Mouse (Mus musculus) kidney, embryonic 14.5 days (tissue): ENCODE data around the gene Bcl2l12. TPM values are rescaled to one million over a fixed set of nuclear protein-coding genes. Genes with fewer than 3 reads are reported as not detected.

ENCODE experiments used
- ATAC-seq: fragments of 200-750 bp; cut with Nextera tagmentation; 2 replicates; pipeline ENCODE4 v1.8.0; 2017; ENCODE audit warnings: moderate number of reproducible peaks, mild to moderate bottlenecking, moderate TSS enrichment, moderate library complexity; ENCODE audit not compliant: low FRiP score, low TSS enrichment
- H3K27ac ChIP-seq: fragments of 300-500 bp; sonication (generic); 2 replicates; pipeline ENCODE4 v1.5.1; 2014; ENCODE audit warnings: low read depth, mild to moderate bottlenecking, low read length, moderate library complexity, mixed read lengths
- H3K27me3 ChIP-seq: fragments of 300-500 bp; sonication (generic); 2 replicates; pipeline ENCODE4 v1.6.1; 2014; ENCODE audit warnings: mild to moderate bottlenecking, low read length; ENCODE audit not compliant: control insufficient read depth, insufficient read depth
- H3K36me3 ChIP-seq: fragments of 300-500 bp; sonication (generic); 2 replicates; pipeline ENCODE4 v1.6.1; 2014; ENCODE audit warnings: low read length, mixed read lengths; ENCODE audit not compliant: control insufficient read depth, insufficient read depth
- H3K4me1 ChIP-seq: fragments of 300-500 bp; sonication (generic); 2 replicates; pipeline ENCODE4 v1.6.1; 2014; ENCODE audit warnings: low read length, mixed read lengths; ENCODE audit not compliant: control insufficient read depth, insufficient read depth
- H3K4me2 ChIP-seq: fragments of 300-500 bp; sonication (generic); replicated peaks from 2 replicates; pipeline ENCODE4 v1.6.1; 2014; ENCODE audit warnings: low read depth, mild to moderate bottlenecking, low read length
- H3K4me3 ChIP-seq: fragments of 300-500 bp; sonication (generic); 2 replicates; pipeline ENCODE4 v1.5.1; 2014; ENCODE audit warnings: mild to moderate bottlenecking, low read length
- H3K9ac ChIP-seq: fragments of 300-500 bp; sonication (generic); 2 replicates; pipeline ENCODE4 v1.6.1; 2014; ENCODE audit warnings: low read depth, mild to moderate bottlenecking, low read length, moderate library complexity
- H3K9me3 ChIP-seq: fragments of 300-500 bp; sonication (generic); 2 replicates; pipeline ENCODE4 v1.6.1; 2016; ENCODE audit warnings: low read length; ENCODE audit not compliant: control insufficient read depth
- WGBS: fragments of 180-500 bp; shearing (Covaris S2); extraction: QIAGEN DNeasy Blood & Tissue Kit; methylation state at CpG from one replicate; pipeline ENCODE4 v1.1.7; 2014; 5-methylcytosine and 5-hydroxymethylcytosine counted together
- microRNA-seq: library from miRNA; unstranded; fragments of <30 nt; microRNA quantifications from one replicate; pipeline ENCODE4, GENCODE M21; 2016
- polyA plus RNA-seq: library from polyadenylated mRNA; unstranded; fragments of >200 nt; fragmentation: Nextera tagmentation; extraction: Ambion mirVana; gene quantifications from 2 replicates; pipeline ENCODE4 v1.2.1, GENCODE M21; 2014

Bcl2l12 gene
- polyA plus RNA-seq, 1 experiment from 2014 or later = 54.9 TPM

DNA sequence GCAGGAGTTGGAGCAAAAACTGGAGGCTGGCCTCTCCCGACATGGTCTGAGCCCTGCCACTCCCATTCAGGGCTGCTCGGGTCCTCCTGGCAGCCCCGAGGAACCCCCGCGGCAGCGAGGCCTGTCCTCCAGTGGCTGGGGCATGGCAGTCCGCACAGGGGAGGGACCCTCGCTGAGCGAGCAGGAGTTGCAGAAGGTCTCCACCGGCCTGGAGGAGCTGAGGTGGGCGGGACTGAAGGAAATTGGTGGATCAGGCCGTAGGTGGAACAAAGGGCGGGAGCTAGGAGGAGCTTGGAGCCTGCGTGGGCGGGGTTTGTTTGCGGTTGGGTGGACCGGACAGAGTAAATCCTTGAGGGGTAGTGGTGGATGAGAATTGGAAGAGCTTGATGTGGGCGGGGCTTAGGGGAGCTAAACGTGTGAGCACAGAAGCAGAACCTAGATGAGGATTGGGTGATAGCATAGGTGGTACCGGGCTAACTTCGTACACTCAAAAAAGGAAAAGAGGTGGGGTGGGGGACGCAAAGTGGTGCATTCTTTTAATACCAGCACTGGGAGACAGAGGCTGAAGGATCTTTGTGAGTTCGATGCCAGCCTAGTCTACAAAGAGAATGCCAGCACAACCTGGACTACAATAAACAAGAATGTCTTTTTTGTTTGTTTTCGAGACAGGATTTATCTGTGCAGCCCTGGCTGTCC is 45.8 kb downstream of the Bcl2l12 start:
- WGBS = 7% methylated on average over 24 of the region's 24 CpGs
- Histone ChIP-seq H3K4me3 (peak overlapping the region; percentile 52), H3K4me2 (peak overlapping the region; percentile 98), H3K9ac (peak overlapping the region; percentile 68), H3K4me1 (peaks cover 8% of the 10 kb centered on the region), H3K27ac (peak overlapping the region; percentile 56; the same call in 1 of the 2 replicates), H3K36me3 (no peaks in the 10 kb centered on the region), H3K9me3 (no peaks in the 10 kb centered on the region), H3K27me3 (peaks cover 18% of the 10 kb centered on the region)
- peak; percentile 92 for ATAC-seq

DNA sequence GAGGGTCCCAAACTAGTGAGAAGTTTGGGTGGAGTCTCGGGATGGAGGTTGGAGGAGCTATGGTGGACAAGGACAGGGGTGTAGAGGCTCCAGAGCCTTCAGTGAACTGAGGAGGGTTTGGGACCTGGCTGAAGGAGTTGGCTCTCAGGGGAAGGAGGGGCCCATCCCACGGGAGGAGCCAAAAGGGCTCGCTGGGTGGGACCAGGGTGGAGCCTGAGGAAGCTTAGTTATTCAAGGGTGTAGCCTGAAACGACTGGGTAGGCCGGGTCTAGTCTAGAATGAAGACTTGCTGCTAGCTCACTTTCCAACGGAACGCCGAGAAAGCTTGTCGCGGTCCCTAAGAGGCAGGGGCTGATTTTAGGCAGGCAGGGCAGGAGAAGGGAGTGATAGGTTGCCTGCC is 46.6 kb downstream of the Bcl2l12 start:
- Histone ChIP-seq H3K4me3 (peak overlapping the region; percentile 52), H3K4me1 (peaks cover 8% of the 10 kb centered on the region), H3K27ac (peak overlapping the region; percentile 56; the same call in 1 of the 2 replicates), H3K9me3 (no peaks in the 10 kb centered on the region), H3K36me3 (no peaks in the 10 kb centered on the region), H3K9ac (peak overlapping the region; percentile 68), H3K4me2 (peak overlapping the region; percentile 98), H3K27me3 (peaks cover 18% of the 10 kb centered on the region)
- peak; percentile 86 for ATAC-seq
- WGBS = 0% methylated on average over 10 of the region's 10 CpGs

DNA sequence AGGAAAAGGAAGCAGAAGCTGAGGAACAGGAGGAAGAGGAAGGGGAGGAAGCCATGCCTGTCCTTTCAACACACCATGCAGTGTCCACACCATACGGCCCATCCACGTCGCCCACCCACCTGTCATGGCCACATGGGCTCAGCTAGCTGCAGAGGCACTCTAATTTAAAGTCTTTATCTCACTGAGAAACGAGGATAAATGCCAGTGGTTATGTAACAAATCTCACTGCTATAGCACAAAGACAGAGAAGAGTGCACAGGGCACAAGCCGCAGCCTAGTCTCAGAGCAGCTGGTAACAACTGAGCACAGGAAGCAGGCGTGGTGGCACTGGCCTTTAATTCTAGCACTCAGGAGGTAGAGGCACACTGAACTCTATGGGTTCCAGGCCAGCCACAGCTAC is 48.6 kb downstream of the Bcl2l12 start:
- H3K4me3 ChIP-seq = no peak overlapping the region; the same call in 1 of the 2 replicates
- WGBS = 76% methylated on average over 6 of the region's 6 CpGs
- no peak overlapping the region for H3K9ac ChIP-seq
- peaks cover 8% of the 10 kb centered on the region for H3K4me1 ChIP-seq
- ATAC-seq = no peak
- no peak overlapping the region for H3K27ac ChIP-seq
- H3K27me3 ChIP-seq = peaks cover 18% of the 10 kb centered on the region
- no peaks in the 10 kb centered on the region for H3K36me3 ChIP-seq
- H3K9me3 ChIP-seq = no peaks in the 10 kb centered on the region
- H3K4me2 ChIP-seq = no peak overlapping the region

DNA sequence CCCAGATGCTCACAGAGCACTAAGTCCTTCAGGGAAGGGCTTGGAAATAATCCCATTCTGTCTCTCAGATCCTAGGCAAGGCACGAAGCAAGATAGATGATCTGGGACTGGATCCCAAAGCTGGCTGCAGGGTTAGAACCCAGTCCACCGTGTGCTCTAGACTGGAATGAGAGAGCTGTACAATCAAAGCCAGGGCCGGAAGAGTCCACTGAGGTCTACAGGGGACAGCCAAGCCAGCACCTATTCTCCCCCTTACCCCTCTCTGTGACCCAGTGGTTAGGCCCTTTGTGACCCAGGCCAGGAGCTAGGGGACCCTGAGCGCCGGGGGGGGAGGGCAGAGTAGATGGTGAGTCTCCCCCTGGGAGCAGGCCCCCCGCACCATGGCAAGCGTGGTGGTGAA is 55.6 kb downstream of the Bcl2l12 start, which contains the start of gene Tsks:
Gene Tsks, plus strand, starts transcription at position 301 of the 400 bp plus-strand sequence.
- no peak within 1 kb of the TSS for H3K4me3 ChIP-seq
- H3K36me3 ChIP-seq = no peaks in the 10 kb centered on the region
- no peaks in the 10 kb centered on the region for H3K9me3 ChIP-seq
- ATAC-seq = no peak
- no peaks in the 10 kb centered on the region for H3K27me3 ChIP-seq
- H3K9ac ChIP-seq = no peak within 1 kb of the TSS
- no peaks in the 10 kb centered on the region for H3K4me1 ChIP-seq
- 74% methylated on average over 7 of the region's 7 CpGs for WGBS
- H3K4me2 ChIP-seq = no peak within 1 kb of the TSS
- H3K27ac ChIP-seq = no peak within 1 kb of the TSS

Small RNA genes lying within 50 kb of the gene (microRNA-seq; reads per million reads assigned to microRNA genes)
- not detected for gene Mir7054

Other genes with a start within 250 kb of the Bcl2l12 start
- gene Zfp473, start 247.7 kb downstream of the Bcl2l12 start, polyA plus RNA-seq = 2.5 and 3.1 TPM in 2 replicates
- 59.5 and 61.9 TPM in 2 replicates for gene Nup62, start 182.6 kb downstream of the Bcl2l12 start, polyA plus RNA-seq
- gene Il4i1, start 182.3 kb downstream of the Bcl2l12 start, polyA plus RNA-seq = 1.7 and 2.0 TPM in 2 replicates
- 2.5 and 6.3 TPM in 2 replicates for gene Atf5, start 182.1 kb downstream of the Bcl2l12 start, polyA plus RNA-seq
- 51.4 and 86.5 TPM in 2 replicates for gene Akt1s1, start 149.7 kb downstream of the Bcl2l12 start, polyA plus RNA-seq
- 57.0 and 65.3 TPM in 2 replicates for gene Tbc1d17, start 149.6 kb downstream of the Bcl2l12 start, polyA plus RNA-seq
- gene Pnkp, start 141.6 kb downstream of the Bcl2l12 start, polyA plus RNA-seq = 27.0 and 30.4 TPM in 2 replicates
- 441 and 501 TPM in 2 replicates for gene Ptov1, start 128.9 kb downstream of the Bcl2l12 start, polyA plus RNA-seq
- gene Med25, start 106.0 kb downstream of the Bcl2l12 start, polyA plus RNA-seq = 80.0 and 86.3 TPM in 2 replicates
- gene Fuz, start 102.6 kb downstream of the Bcl2l12 start, polyA plus RNA-seq = 21.9 and 22.3 TPM in 2 replicates
- gene Ap2a1, start 69.2 kb downstream of the Bcl2l12 start, polyA plus RNA-seq = 80.5 and 88.5 TPM in 2 replicates
- 0.37 TPM in 1 of 2 replicates, not detected in the other for gene Tsks, start 55.5 kb downstream of the Bcl2l12 start, polyA plus RNA-seq
- gene Cpt1c, start 23.9 kb downstream of the Bcl2l12 start, polyA plus RNA-seq = 13.7 and 19.2 TPM in 2 replicates
- gene Prmt1, start 12.1 kb downstream of the Bcl2l12 start, polyA plus RNA-seq = 258 and 308 TPM in 2 replicates
- gene Irf3, start 1.1 kb downstream of the Bcl2l12 start, polyA plus RNA-seq = 66.2 and 81.6 TPM in 2 replicates
- 46.5 and 54.0 TPM in 2 replicates for gene Scaf1, start 17.7 kb upstream of the Bcl2l12 start, polyA plus RNA-seq
- gene Rras, start 19.2 kb upstream of the Bcl2l12 start, polyA plus RNA-seq = 31.8 and 35.2 TPM in 2 replicates
- gene Prr12, start 54.2 kb upstream of the Bcl2l12 start, polyA plus RNA-seq = 16.3 and 18.9 TPM in 2 replicates
- gene Nosip, start 63.7 kb upstream of the Bcl2l12 start, polyA plus RNA-seq = 65.3 and 75.0 TPM in 2 replicates
- 27.0 and 27.3 TPM in 2 replicates for gene Prrg2, start 64.0 kb upstream of the Bcl2l12 start, polyA plus RNA-seq
- gene Rcn3, start 93.5 kb upstream of the Bcl2l12 start, polyA plus RNA-seq = 301 and 308 TPM in 2 replicates
- gene Fcgrt, start 105.1 kb upstream of the Bcl2l12 start, polyA plus RNA-seq = 48.9 and 67.4 TPM in 2 replicates
- gene Rps11, start 125.7 kb upstream of the Bcl2l12 start, polyA plus RNA-seq = 1,882 and 1,923 TPM in 2 replicates
- gene Rpl13a, start 130.0 kb upstream of the Bcl2l12 start, polyA plus RNA-seq = 1,416 and 1,603 TPM in 2 replicates
- 0.19 and 0.47 TPM in 2 replicates for gene Gm45713, start 137.5 kb upstream of the Bcl2l12 start, polyA plus RNA-seq
- gene Flt3l, start 137.7 kb upstream of the Bcl2l12 start, polyA plus RNA-seq = 1.0 and 1.3 TPM in 2 replicates
- 101 and 110 TPM in 2 replicates for gene Pih1d1, start 155.6 kb upstream of the Bcl2l12 start, polyA plus RNA-seq
- 46.6 and 58.0 TPM in 2 replicates for gene Aldh16a1, start 155.9 kb upstream of the Bcl2l12 start, polyA plus RNA-seq
- 0.10 and 0.28 TPM in 2 replicates for gene Slc17a7, start 165.2 kb upstream of the Bcl2l12 start, polyA plus RNA-seq
- gene Gfy, start 180.9 kb upstream of the Bcl2l12 start, polyA plus RNA-seq = not detected in 2 replicates
- gene Pth2, start 182.3 kb upstream of the Bcl2l12 start, polyA plus RNA-seq = not detected in 2 replicates
- 0.93 and 1.1 TPM in 2 replicates for gene Ccdc155, start 206.2 kb upstream of the Bcl2l12 start, polyA plus RNA-seq
- 0.44 and 1.1 TPM in 2 replicates for gene Dkkl1, start 213.4 kb upstream of the Bcl2l12 start, polyA plus RNA-seq
- gene Tead2, start 217.0 kb upstream of the Bcl2l12 start, polyA plus RNA-seq = 206 and 234 TPM in 2 replicates
- gene Cd37, start 240.4 kb upstream of the Bcl2l12 start, polyA plus RNA-seq = 0.60 and 1.2 TPM in 2 replicates
- gene Slc6a16, start 242.4 kb upstream of the Bcl2l12 start, polyA plus RNA-seq = 0.18 and 0.20 TPM in 2 replicates